Mouse (Mus musculus) gastrocnemius, postnatal 10 days (tissue): ENCODE data around the gene Hist2h2be. TPM values are rescaled to one million over a fixed set of nuclear protein-coding genes. Genes with fewer than 3 reads are reported as not detected.
"Not testable (repeated sequence)": the region's sequence is repeated elsewhere in the genome, so short reads cannot be mapped to it uniquely, and the experiment has no call there.

Experiments
- DNase-seq: peaks from one replicate; pipeline ENCODE4 v3.0.0; 2021; ENCODE audit warnings: mixed read lengths
- total RNA-seq, 2 experiments: library from RNA; stranded (reverse); gene quantifications; 2 replicates each; pipeline ENCODE4 v1.2.3; 2021

Gene Hist2h2be
- total RNA-seq, 2 experiments from 2014 or later: 3.7 to 4.7 TPM

DNA sequence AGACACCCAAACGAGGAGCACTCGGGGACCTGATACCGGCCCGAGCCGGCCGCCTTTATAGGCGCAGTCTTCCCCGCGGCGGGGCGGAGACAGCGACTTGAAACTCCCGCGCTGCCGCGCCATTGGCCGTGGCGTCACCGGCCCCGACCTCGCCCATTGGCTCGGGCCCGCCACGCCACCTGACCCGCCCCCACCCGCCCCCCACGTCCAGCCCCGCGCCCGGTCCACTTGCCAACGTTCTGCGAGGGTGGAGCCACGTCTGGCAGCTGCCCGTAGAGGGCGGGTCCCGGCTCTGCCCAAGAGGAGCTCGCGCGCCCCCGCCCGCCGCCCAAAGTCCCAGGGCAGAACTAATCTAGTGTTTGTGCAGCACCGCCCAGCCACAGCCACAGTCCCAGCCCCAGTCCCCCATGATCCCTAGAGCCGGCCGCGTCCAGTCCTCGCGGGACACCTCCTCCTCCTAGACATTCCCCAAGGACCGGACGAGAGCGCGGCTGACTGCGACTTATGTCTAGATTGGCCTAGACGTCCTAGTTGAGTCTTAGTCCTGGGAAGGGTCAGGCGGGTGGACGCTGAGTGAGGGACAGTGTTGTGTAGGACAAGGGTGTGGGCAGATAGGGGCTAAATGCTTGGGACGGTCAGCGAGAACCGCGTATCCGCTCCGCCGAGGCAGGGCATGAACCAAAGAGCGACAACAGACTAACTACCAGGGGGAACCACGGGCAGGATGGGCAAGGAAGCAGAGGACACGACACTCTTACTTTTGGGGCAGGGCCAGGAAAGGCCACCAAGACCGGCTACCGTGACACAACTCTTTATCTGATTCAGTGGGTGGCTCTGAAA lies 18.3 kb downstream of the Hist2h2be start, which contains the start of gene Hist2h3c2:
Gene Hist2h3c2 (minus strand): TSS at position 174 of the 840 bp plus-strand sequence.
- DNase-seq: peak; percentile 27

- peak; percentile 88 for DNase-seq
Observed at GRCm38 (mm10) chr3:96239949-96240798, 19.3 kb downstream of the Hist2h2be start, which contains the start of gene Hist2h2aa2. TSS of gene Hist2h2aa2 (minus strand) at chr3:96240276.

- DNase-seq: no peak
Observed at GRCm38 (mm10) chr3:96240799-96241197, 19.9 kb downstream of the Hist2h2be start.

GRCm38 (mm10) chr3:96243921-96244572 lies 23.1 kb downstream of the Hist2h2be start:
- DNase-seq: no peak

- peak; percentile 80 for DNase-seq
Observed at GRCm38 (mm10) chr3:96245003-96245886, 24.3 kb downstream of the Hist2h2be start, which contains the start of gene Hist2h2aa1. TSS of gene Hist2h2aa1 (plus strand) at chr3:96245497.

GRCm38 (mm10) chr3:96246018-96246417 lies 25.1 kb downstream of the Hist2h2be start:
- DNase-seq: not testable (repeated sequence)

DNA sequence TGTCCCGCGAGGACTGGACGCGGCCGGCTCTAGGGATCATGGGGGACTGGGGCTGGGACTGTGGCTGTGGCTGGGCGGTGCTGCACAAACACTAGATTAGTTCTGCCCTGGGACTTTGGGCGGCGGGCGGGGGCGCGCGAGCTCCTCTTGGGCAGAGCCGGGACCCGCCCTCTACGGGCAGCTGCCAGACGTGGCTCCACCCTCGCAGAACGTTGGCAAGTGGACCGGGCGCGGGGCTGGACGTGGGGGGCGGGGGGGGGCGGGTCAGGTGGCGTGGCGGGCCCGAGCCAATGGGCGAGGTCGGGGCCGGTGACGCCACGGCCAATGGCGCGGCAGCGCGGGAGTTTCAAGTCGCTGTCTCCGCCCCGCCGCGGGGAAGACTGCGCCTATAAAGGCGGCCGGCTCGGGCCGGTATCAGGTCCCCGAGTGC lies 25.5 kb downstream of the Hist2h2be start, which contains the start of gene Hist2h3c1:
Gene Hist2h3c1 (plus strand): TSS at position 259 of the 430 bp plus-strand sequence.
- DNase-seq: not testable (repeated sequence)

DNA sequence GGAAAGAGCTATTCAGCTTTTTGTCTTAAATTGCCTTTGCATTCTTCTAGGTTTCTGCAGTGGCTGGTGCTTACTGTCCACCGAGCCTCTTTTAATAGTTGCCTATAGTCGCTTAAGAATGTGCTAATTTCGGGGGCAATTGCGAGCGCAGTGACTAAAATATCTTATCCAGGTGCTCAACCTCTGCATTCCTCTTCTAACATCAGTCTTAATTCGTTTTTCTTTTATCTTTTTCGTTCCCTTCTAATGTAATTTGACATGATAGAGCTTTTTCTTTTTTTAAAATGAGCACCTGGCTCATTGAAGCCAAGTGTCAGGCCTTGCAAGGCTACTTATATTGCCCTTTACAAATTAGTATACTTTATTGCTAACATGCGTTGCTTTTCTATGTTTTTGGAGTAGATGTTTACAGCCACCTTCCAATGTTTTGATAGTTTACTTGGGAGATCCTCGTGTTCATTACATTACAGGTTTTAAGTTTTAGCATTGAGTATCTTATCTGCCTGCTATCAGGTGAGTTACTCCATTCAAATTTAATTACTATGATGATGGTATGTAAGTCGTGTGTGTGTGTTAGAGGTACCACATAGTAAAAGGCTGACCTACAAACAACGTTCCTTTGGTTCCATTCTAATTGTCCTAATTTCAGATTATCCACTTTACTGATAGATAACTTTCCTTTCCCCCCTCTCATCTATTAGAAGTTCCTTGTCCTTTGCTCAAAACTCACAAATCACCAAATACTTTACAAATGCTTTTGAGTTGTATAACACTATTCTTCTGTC lies 26.6 kb downstream of the Hist2h2be start:
- no peak for DNase-seq

DNA sequence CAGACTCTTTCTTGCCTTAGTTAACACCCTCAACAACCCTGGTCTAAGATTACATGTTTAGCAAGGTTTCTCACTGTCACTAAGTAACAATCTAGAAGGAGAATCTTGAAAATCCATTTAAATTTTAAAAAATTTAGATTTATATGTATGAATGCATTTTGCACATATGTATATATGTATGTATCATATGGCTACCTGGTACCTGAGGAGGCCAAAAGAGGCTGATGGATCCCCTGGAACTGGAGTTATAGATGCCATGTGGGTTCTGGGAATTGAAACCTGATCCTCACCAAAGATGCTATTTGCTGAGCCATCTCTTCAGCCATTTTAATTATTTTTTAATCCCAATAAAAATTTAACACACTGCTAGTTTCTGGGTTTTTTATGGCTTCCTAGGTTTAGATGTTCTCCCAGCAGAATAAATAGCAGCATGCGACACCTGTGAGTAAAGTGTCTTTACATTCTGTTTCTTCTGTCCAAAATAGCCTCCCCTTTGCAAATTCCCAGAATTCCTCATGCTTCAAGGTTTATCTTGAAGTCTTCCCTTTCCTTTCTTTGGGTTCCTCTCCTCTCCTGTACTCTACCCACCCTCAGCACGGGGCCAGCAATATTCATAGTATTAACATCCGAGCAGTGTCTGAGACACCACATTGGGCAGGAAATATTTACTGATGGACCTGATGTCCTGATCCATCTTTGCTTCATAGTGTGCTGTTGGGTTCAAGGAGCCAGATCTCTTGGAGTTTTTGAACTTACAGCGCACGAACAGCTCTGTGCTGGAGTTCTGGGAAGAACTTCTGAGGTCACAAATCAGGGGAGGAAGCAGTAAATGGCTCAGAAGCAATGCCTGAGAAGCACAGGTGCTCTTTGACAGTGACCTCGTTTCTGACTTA lies 27.5 kb downstream of the Hist2h2be start:
- no peak for DNase-seq

- DNase-seq: no peak
Observed at GRCm38 (mm10) chr3:96249034-96249345, 28.1 kb downstream of the Hist2h2be start.

DNA sequence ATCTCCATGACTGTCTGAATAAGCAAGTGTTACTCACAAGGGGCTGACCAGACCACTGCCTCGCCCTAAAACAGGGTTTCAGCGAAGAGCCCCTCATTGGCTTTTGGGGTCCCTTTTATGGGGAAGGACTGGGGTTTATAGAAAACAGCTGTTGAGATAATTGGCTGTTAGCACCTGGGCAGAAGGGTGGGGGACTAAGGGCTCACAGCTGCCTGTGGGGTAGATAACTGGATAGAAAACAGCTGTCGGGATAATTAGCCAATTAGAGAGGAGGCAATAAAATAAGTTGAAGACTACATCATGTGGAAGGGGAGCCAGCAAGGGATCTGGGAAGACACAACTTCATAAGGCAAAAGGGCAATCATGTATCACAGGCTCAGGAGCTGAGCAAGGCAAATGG lies 30.0 kb downstream of the Hist2h2be start:
- no peak for DNase-seq

DNA sequence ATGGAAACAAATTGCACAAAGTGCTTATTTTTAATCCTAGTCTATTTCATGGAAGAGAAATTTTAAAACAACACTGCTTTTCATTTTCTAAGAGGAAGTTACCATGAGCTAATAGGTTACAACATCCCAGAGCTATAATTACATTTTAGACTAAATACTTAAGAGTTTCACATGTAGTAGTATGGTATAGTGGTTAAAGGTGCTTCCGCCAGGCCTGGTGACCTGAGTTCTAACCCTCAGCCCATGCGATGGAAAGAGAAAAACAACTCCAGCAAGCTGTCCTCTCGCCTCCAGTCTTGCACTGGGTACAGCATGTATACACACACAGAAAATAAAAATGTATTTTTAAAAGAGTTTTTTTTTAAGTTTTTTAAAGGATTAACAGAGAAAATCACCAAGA lies 30.9 kb downstream of the Hist2h2be start:
- DNase-seq: no peak

DNA sequence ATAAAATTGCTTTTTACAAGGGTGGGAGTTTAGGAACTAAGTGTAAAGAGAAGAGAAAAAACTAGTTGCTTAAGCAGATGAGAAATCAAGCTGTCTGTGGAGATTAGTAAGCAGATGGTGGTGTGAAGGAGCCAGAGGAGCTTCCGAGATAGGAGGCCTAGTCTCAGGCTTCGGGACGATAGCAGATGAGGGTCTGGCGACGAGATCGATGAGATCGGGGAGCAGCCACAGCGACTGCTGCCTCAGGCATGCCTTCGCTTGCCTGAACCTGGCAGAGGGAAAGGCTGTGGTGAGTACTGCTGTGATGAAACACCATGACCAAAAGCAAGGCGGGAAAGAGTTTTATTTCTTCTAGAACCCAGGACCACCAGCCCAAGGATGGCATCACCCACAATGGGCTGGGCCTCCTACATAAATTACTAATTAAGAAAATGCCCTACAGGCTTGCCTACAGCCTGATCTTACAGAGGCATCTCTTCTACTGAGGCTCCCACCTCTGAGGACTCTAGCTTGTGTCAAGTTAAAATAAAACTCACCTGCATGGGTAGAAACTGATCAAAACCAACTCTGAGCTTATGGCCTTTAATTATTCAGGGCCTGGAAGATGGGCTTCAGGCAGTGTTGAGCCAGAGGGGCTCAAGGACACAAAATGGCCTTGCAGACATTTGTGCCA lies 33.9 kb downstream of the Hist2h2be start:
- no peak for DNase-seq

DNA sequence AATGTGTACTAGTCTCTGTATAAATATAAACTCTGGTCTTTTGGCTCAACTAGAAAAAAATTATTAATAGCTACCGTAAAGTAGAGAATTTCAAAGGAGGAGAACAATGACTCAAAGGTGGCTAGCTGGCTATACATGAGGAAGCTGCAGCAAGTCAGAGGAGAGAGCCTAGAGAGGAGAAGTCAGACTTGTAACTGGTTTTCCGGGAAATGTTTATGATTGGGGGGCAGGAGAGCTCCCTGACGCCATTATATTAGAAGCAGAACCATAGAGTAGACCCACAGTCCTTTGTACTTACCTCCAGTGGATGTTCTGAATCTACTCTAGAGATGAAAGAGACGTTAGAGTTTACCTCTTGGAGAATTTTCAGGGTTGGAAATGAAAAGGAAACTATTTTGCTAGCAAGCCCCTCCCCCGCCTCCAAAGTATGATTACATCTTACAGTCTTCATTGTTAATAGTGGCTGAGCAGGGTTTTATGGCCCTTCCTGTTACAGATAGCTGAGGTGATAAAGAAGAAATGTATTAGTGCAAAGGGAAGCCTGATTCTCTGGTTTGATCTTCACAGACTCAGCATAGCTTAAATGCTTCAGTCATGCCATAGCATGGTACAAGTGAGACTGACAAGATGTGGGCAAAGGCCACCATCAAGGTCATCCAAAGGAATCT lies 35.1 kb downstream of the Hist2h2be start:
- DNase-seq: no peak

GRCm38 (mm10) chr3:96257190-96257589 lies 36.3 kb downstream of the Hist2h2be start:
- no peak for DNase-seq

DNA sequence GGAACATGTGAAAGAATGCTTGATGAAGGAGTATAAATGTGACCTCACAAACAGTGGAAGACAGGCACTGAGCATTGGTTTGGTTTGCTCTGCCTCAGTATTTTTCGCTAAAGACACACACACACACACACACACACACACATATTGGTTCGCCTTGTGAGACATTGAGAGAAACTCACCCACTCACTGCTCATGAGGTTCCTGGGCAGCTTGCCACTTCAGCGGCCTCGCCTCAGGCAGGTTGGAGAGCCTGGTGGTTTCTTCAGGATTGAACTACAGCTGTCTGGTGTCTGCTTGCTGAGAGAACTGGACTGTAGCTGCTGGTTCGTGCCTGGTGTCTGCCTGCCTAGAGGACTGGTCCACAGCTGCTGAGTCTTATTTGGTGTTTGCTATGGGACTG lies 39.3 kb downstream of the Hist2h2be start:
- no peak for DNase-seq

DNA sequence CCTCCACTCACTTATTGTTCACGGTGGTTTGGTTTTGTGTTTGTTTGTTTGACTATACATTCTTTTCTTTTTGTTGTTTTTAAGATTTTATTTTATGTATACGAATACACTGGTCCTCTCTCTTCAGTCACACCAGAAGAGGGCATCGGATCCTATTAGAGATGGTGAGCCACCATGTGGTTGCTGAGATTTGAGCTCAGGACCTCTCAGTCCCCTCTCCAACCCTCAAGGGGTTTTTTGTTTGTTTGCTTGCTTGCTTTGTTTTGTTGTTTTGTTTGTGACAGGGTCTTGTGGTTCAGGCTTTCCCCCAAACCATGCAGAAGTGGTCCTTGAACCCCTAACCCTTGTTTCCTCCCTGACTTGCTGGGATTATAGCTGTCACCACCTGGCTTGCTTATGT lies 40.7 kb downstream of the Hist2h2be start:
- DNase-seq: no peak

GRCm38 (mm10) chr3:96262216-96262875 lies 41.4 kb downstream of the Hist2h2be start:
- DNase-seq: peak; percentile 67
